Mouse (Mus musculus) yolk sac, embryonic 10.5 days (tissue): Measurements from ENCODE around the gene Gm5728.
"Not testable (repeated sequence)": the region's sequence is repeated elsewhere in the genome, so short reads cannot be mapped to it uniquely, and the experiment has no call there.

ENCODE experiments used
- DNase-seq: peaks from one replicate; pipeline ENCODE4 v3.0.0-alpha.2; 2017; ENCODE audit warnings: low spot score

Gene Gm5728

GRCm38 (mm10) chr7:20375310-20375709 is at the start of gene Gm5728:
TSS of gene Gm5728 (minus strand) at chr7:20375410.
- not testable (repeated sequence) for DNase-seq

- DNase-seq = not testable (repeated sequence)
These were observed 42.4 kb upstream of the Gm5728 start, which contains the start of gene Vmn1r100 for GRCm38 (mm10) chr7:20417642-20418041. TSS of gene Vmn1r100 (plus strand) at chr7:20417942.

GRCm38 (mm10) chr7:20333965-20334364 is 41.2 kb downstream of the Gm5728 start, which contains the start of gene Gm4133:
TSS of gene Gm4133 (minus strand) at chr7:20334065.
- not testable (repeated sequence) for DNase-seq
